Mouse (Mus musculus): ENCODE data around the gene Golt1a.

GRCm38 (mm10) chr1:133280537-133280936, 29.1 kb upstream of the Golt1a start:
- TF ChIP-seq CTCF (IDR thresholded peaks at IDR 0.05; ENCODE audit: low read depth) (no peak), EP300 (optimal IDR thresholded peaks at IDR 0.05) (no peak)
